Mouse (Mus musculus) cerebellum, adult 2 months (tissue): ENCODE results near the gene Qrich2.

Experiments used
- CTCF ChIP-seq: fragments of 200-500 bp; IDR thresholded peaks from 2 replicates; pipeline ENCODE4 v1.5.1; 2011; ENCODE audit warnings: low read depth, mild to moderate bottlenecking, control low read depth, low read length, moderate library complexity, borderline replicate concordance; ENCODE audit not compliant: insufficient read depth
- POLR2A ChIP-seq: fragments of 200-500 bp; IDR thresholded peaks from 2 replicates; pipeline ENCODE4 v1.6.1; 2011; ENCODE audit warnings: low read length, control low read depth, borderline replicate concordance; ENCODE audit not compliant: insufficient read depth

DNA sequence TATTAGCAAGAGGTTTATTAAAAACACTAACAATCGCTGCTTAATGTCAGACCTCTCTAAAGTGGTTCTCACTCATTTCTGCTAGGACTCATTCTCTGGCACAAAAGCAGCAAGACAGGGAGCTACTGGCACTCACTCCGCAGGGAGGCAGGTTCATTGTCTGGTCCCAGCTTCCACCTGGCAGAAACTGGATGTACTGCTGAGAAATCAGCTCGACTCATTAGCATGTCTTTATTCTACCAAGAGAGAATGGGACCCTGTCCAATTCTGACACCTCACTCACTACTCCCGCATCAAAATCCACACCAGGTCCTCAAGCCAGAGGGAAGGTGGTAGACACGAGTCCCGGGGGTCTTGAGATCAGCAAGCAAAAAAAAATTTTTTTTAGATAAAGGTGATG is 54.5 kb downstream of the Qrich2 start:
- TF ChIP-seq POLR2A (no peak), CTCF (no peak)
